Comparison of ENCODE assay signal across 24 mouse cellular contexts in genomic region chr4:131457551-131457950, GRCm38 (mm10).
DNase-seq lines count a peak whose midpoint lies in the region; ATAC-seq lines count a peak whose summit lies in the region.
"Had no signal": no experiment of that assay in that cellular context is flagged by ENCODE, and none has a peak within 500 bp of the region (broad histone marks: within the 10 kb centered on the region; RNA-seq: fewer than 3 reads in every experiment).

No protein-coding gene starts in this region.

- H3K9ac ChIP-seq in forebrain, embryonic 14.5 days (ENCODE audit: low read length), result no peak overlapping the region; the same call in 1 of the 2 replicates
- H3K9ac ChIP-seq in forebrain, embryonic 16.5 days (replicated peaks; ENCODE audit: low read depth, low read length), result no peak overlapping the region
- no peak overlapping the region for H3K9ac ChIP-seq in liver, embryonic 11.5 days (ENCODE audit: low read depth, low read length)
- H3K9ac ChIP-seq in liver, embryonic 12.5 days, result no peak overlapping the region
- H3K9ac ChIP-seq: hindbrain, embryonic 15.5 days; liver, embryonic 13.5 days; lung, embryonic 14.5 days; neural tube, embryonic 12.5 days had no signal

- H3K9me3 ChIP-seq in forebrain, embryonic 14.5 days (replicated peaks; ENCODE audit: control insufficient read depth, low read length), result no peaks in the 10 kb centered on the region
- H3K9me3 ChIP-seq in forebrain, embryonic 16.5 days (ENCODE audit: control insufficient read depth, low read length), result no peaks in the 10 kb centered on the region
- H3K9me3 ChIP-seq in liver, embryonic 11.5 days (ENCODE audit: control insufficient read depth, low read length), result no peaks in the 10 kb centered on the region
- H3K9me3 ChIP-seq in liver, embryonic 12.5 days (replicated peaks), result no peaks in the 10 kb centered on the region
- no peaks in the 10 kb centered on the region for H3K9me3 ChIP-seq in embryonic facial prominence, embryonic 10.5 days
- H3K9me3 ChIP-seq: heart, embryonic 10.5 days; hindbrain, embryonic 15.5 days; liver, embryonic 13.5 days; neural tube, embryonic 12.5 days had no signal

- H3K4me1 ChIP-seq in forebrain, embryonic 14.5 days (ENCODE audit: control insufficient read depth, insufficient read depth, low read length), result peaks cover 19% of the 10 kb centered on the region
- peaks cover 23% of the 10 kb centered on the region for H3K4me1 ChIP-seq in forebrain, embryonic 16.5 days (replicated peaks; ENCODE audit: control insufficient read depth, insufficient read depth, low read length)
- H3K4me1 ChIP-seq in liver, embryonic 11.5 days (replicated peaks; ENCODE audit: control insufficient read depth, insufficient read depth, low read length), result 0 out of 2 replicates have a peak, but pooled peaks cover 2% of the 10 kb centered on the region
- H3K4me1 ChIP-seq in liver, embryonic 12.5 days, result no peaks in the 10 kb centered on the region
- peaks cover 34% of the 10 kb centered on the region for H3K4me1 ChIP-seq in embryonic facial prominence, embryonic 10.5 days
- H3K4me1 ChIP-seq: liver, embryonic 13.5 days had no signal

- DNase-seq in forebrain, embryonic 14.5 days (ENCODE audit: low spot score), result peak; percentile 18
- DNase-seq in liver, embryonic 11.5 days (ENCODE audit: low spot score), result peak; percentile 34
- no peak for DNase-seq in embryonic facial prominence, embryonic 10.5 days (ENCODE audit: low spot score)
- peak; percentile 16 for DNase-seq in mesoderm, embryonic 11.5 days (ENCODE audit: low read depth, low spot score)
- DNase-seq in T-cell, adult 2 months (ENCODE audit: low spot score), result no peak
- DNase-seq in adrenal gland, adult (ENCODE audit: inconsistent age in 2 of 2, low spot score in 1 of 2), result no peak
- DNase-seq: adrenal gland, adult 2 months; cerebellum, adult 9-10 months; gastrocnemius, adult 2 months; kidney, adult 2 months; kidney, postnatal 14 days; left cerebral cortex, postnatal 4 days; liver, embryonic 13.5 days; lung, embryonic 14.5 days; lung, postnatal 36 days; spleen, adult 18-20 months; thymus, adult 18-20 months; thymus, postnatal 4 days had no signal

- H3K36me3 ChIP-seq in forebrain, embryonic 14.5 days (ENCODE audit: control insufficient read depth, insufficient read depth, low read length), result no peaks in the 10 kb centered on the region
- no peaks in the 10 kb centered on the region for H3K36me3 ChIP-seq in forebrain, embryonic 16.5 days (ENCODE audit: control insufficient read depth, insufficient read depth)
- no peaks in the 10 kb centered on the region for H3K36me3 ChIP-seq in liver, embryonic 11.5 days (ENCODE audit: control insufficient read depth, insufficient read depth, low read length)
- H3K36me3 ChIP-seq in liver, embryonic 12.5 days, result no peaks in the 10 kb centered on the region
- H3K36me3 ChIP-seq in embryonic facial prominence, embryonic 10.5 days (replicated peaks), result no peaks in the 10 kb centered on the region
- H3K36me3 ChIP-seq: heart, embryonic 10.5 days; hindbrain, embryonic 15.5 days; liver, embryonic 13.5 days; neural tube, embryonic 12.5 days had no signal

- H3K4me2 ChIP-seq in forebrain, embryonic 14.5 days (ENCODE audit: low read length), result no peak overlapping the region
- H3K4me2 ChIP-seq in forebrain, embryonic 16.5 days (ENCODE audit: low read length), result no peak overlapping the region
- no peak overlapping the region for H3K4me2 ChIP-seq in liver, embryonic 11.5 days
- no peak overlapping the region for H3K4me2 ChIP-seq in liver, embryonic 12.5 days
- H3K4me2 ChIP-seq: hindbrain, embryonic 15.5 days; liver, embryonic 13.5 days; lung, embryonic 14.5 days; neural tube, embryonic 12.5 days had no signal

- no peaks in the 10 kb centered on the region for H3K27me3 ChIP-seq in forebrain, embryonic 14.5 days (replicated peaks; ENCODE audit: control insufficient read depth, insufficient read depth, low read length)
- no peaks in the 10 kb centered on the region for H3K27me3 ChIP-seq in forebrain, embryonic 16.5 days (replicated peaks; ENCODE audit: control insufficient read depth, insufficient read depth, low read length)
- H3K27me3 ChIP-seq in liver, embryonic 11.5 days (replicated peaks; ENCODE audit: control insufficient read depth, insufficient read depth, low read length), result no peaks in the 10 kb centered on the region
- no peaks in the 10 kb centered on the region for H3K27me3 ChIP-seq in liver, embryonic 12.5 days (replicated peaks)
- no peaks in the 10 kb centered on the region for H3K27me3 ChIP-seq in embryonic facial prominence, embryonic 10.5 days (replicated peaks; ENCODE audit: low read depth, poor library complexity, severe bottlenecking)
- H3K27me3 ChIP-seq: hindbrain, embryonic 15.5 days; liver, embryonic 13.5 days; neural tube, embryonic 12.5 days had no signal

- ATAC-seq in forebrain, embryonic 14.5 days, result no peak
- ATAC-seq in forebrain, embryonic 16.5 days, result no peak
- no peak for ATAC-seq in liver, embryonic 11.5 days (replicated peaks; ENCODE audit: low FRiP score)
- ATAC-seq in liver, embryonic 12.5 days, result no peak

- no peak overlapping the region for H3K27ac ChIP-seq in forebrain, embryonic 14.5 days (ENCODE audit: low read depth, low read length)
- no peak overlapping the region for H3K27ac ChIP-seq in forebrain, embryonic 16.5 days (ENCODE audit: low read length)
- H3K27ac ChIP-seq in liver, embryonic 11.5 days (ENCODE audit: low read depth, low read length), result no peak overlapping the region
- no peak overlapping the region for H3K27ac ChIP-seq in liver, embryonic 12.5 days
- H3K27ac ChIP-seq in embryonic facial prominence, embryonic 10.5 days (replicated peaks), result peak overlapping the region; percentile 30
- H3K27ac ChIP-seq: gastrocnemius, adult 2 months; heart, embryonic 10.5 days; hindbrain, embryonic 15.5 days; layer of hippocampus, adult 2 months; liver, embryonic 13.5 days; neural tube, embryonic 12.5 days had no signal

- no peak overlapping the region for H3K4me3 ChIP-seq in forebrain, embryonic 14.5 days (ENCODE audit: low read depth, low read length)
- H3K4me3 ChIP-seq in forebrain, embryonic 16.5 days (replicated peaks; ENCODE audit: low read length), result no peak overlapping the region
- H3K4me3 ChIP-seq in liver, embryonic 11.5 days (ENCODE audit: low read depth, low read length), result no peak overlapping the region
- H3K4me3 ChIP-seq in liver, embryonic 12.5 days, result no peak overlapping the region
- H3K4me3 ChIP-seq in embryonic facial prominence, embryonic 10.5 days, result no peak overlapping the region
- H3K4me3 ChIP-seq: gastrocnemius, adult 2 months; heart, embryonic 10.5 days; hindbrain, embryonic 15.5 days; layer of hippocampus, adult 2 months; liver, embryonic 13.5 days; neural tube, embryonic 12.5 days had no signal

- WGBS in forebrain, embryonic 14.5 days, result 13% methylated on average over 7 of the region's 7 CpGs
- WGBS in forebrain, embryonic 16.5 days, result 14% methylated on average over 7 of the region's 7 CpGs
- 57% methylated on average over 7 of the region's 7 CpGs for WGBS in liver, embryonic 11.5 days
- 49% methylated on average over 7 of the region's 7 CpGs for WGBS in liver, embryonic 12.5 days (ENCODE audit: insufficient replicate concordance)
- WGBS in embryonic facial prominence, embryonic 10.5 days, result 44% methylated on average over 7 of the region's 7 CpGs

Comparison
In these comparisons a context has a peak if more than half of its experiments do, and no peak if none do; other contexts are left out.
1. DNase-seq: peak in forebrain, embryonic 14.5 days (single experiment), liver, embryonic 11.5 days (single experiment) and mesoderm, embryonic 11.5 days (single experiment); none in embryonic facial prominence, embryonic 10.5 days (single experiment), T-cell, adult 2 months (single experiment) and adrenal gland, adult (0 of 2).